Mouse (Mus musculus): ENCODE results near the gene Wbp11. TPM values are rescaled to one million over a fixed set of nuclear protein-coding genes. Genes with fewer than 3 reads are reported as not detected.

Wbp11 gene
- polyA plus RNA-seq, 1 experiment from 2014 or later = 82.5 TPM

GRCm38 (mm10) chr6:136831712-136832111 is 3.7 kb upstream of the Wbp11 start:
- Histone ChIP-seq H3K9ac (no peak overlapping the region), H3K36me3 (no peaks in the 10 kb centered on the region), H3K4me2 (no peak overlapping the region), H3K27ac (no peak overlapping the region), H3K9me3 (no peaks in the 10 kb centered on the region), H3K27me3 (peaks cover 23% of the 10 kb centered on the region), H3K4me3 (no peak overlapping the region), H3K4me1 (replicated peaks) (peaks cover 10% of the 10 kb centered on the region)
- no peak for ATAC-seq (ENCODE audit: low FRiP score)
- WGBS = 82% methylated on average over 5 of the region's 5 CpGs

- 36% methylated on average over 4 of the region's 4 CpGs for WGBS
- Histone ChIP-seq H3K27ac (peak overlapping the region; percentile 92), H3K36me3 (peaks cover 15% of the 10 kb centered on the region), H3K9me3 (no peaks in the 10 kb centered on the region), H3K4me1 (replicated peaks) (peaks cover 15% of the 10 kb centered on the region), H3K4me3 (peak overlapping the region; percentile 50), H3K4me2 (peak overlapping the region; percentile 62), H3K9ac (peak overlapping the region; percentile 66), H3K27me3 (peaks cover 22% of the 10 kb centered on the region)
- no peak for ATAC-seq (ENCODE audit: low FRiP score)
These were observed 648 bp upstream of the Wbp11 start for GRCm38 (mm10) chr6:136828681-136829080.

GRCm38 (mm10) chr6:136827516-136827880 is 535 bp downstream of the Wbp11 start, which contains the start of gene BC049715:
TSS of gene BC049715 (plus strand) at chr6:136827626.
- no peaks in the 10 kb centered on the region for H3K9me3 ChIP-seq
- WGBS = under 1% methylated on average over 34 of the region's 34 CpGs
- peaks cover 15% of the 10 kb centered on the region for H3K4me1 ChIP-seq (replicated peaks)
- peak within 1 kb of the TSS; percentile 98 for H3K4me3 ChIP-seq
- H3K36me3 ChIP-seq = peaks cover 22% of the 10 kb centered on the region
- peak within 1 kb of the TSS; percentile 92 for H3K27ac ChIP-seq
- peaks cover 22% of the 10 kb centered on the region for H3K27me3 ChIP-seq
- H3K9ac ChIP-seq = peak within 1 kb of the TSS; percentile 98
- H3K4me2 ChIP-seq = peak within 1 kb of the TSS; percentile 68
- no peak for ATAC-seq (ENCODE audit: low FRiP score)

- Histone ChIP-seq H3K4me3 (peak overlapping the region; percentile 98), H3K27me3 (peaks cover 22% of the 10 kb centered on the region), H3K9me3 (no peaks in the 10 kb centered on the region), H3K4me1 (replicated peaks) (peaks cover 15% of the 10 kb centered on the region), H3K27ac (no peak overlapping the region), H3K9ac (peak overlapping the region; percentile 98), H3K36me3 (peaks cover 26% of the 10 kb centered on the region), H3K4me2 (peak overlapping the region; percentile 68)
- WGBS = 22% methylated on average over 7 of the region's 7 CpGs
- ATAC-seq (ENCODE audit: low FRiP score) = no peak
These were observed 917 bp downstream of the Wbp11 start for GRCm38 (mm10) chr6:136827116-136827515.

- Histone ChIP-seq H3K4me3 (no peak overlapping the region), H3K9me3 (no peaks in the 10 kb centered on the region), H3K27ac (no peak overlapping the region), H3K27me3 (0 out of 2 replicates have a peak, but pooled peaks cover under 1% of the 10 kb centered on the region), H3K4me1 (replicated peaks) (peaks cover 15% of the 10 kb centered on the region), H3K4me2 (no peak overlapping the region), H3K36me3 (peaks cover 47% of the 10 kb centered on the region), H3K9ac (no peak overlapping the region)
- ATAC-seq (ENCODE audit: low FRiP score) = no peak
- WGBS = 95% methylated on average over 8 of the region's 8 CpGs
These were observed 3.0 kb downstream of the Wbp11 start for GRCm38 (mm10) chr6:136824987-136825386.

GRCm38 (mm10) chr6:136821086-136821485 is 6.9 kb downstream of the Wbp11 start:
- H3K9ac ChIP-seq = no peak overlapping the region
- 95% methylated on average over 17 of the region's 18 CpGs for WGBS
- no peaks in the 10 kb centered on the region for H3K27me3 ChIP-seq
- ATAC-seq (ENCODE audit: low FRiP score) = no peak
- no peaks in the 10 kb centered on the region for H3K4me1 ChIP-seq (replicated peaks)
- no peak overlapping the region for H3K4me3 ChIP-seq
- no peaks in the 10 kb centered on the region for H3K9me3 ChIP-seq
- peaks cover 84% of the 10 kb centered on the region for H3K36me3 ChIP-seq
- no peak overlapping the region for H3K27ac ChIP-seq
- H3K4me2 ChIP-seq = no peak overlapping the region

GRCm38 (mm10) chr6:136820381-136820780 is 7.7 kb downstream of the Wbp11 start:
- Histone ChIP-seq H3K4me1 (replicated peaks) (no peaks in the 10 kb centered on the region), H3K4me3 (no peak overlapping the region), H3K4me2 (no peak overlapping the region), H3K9ac (no peak overlapping the region), H3K27me3 (no peaks in the 10 kb centered on the region), H3K27ac (no peak overlapping the region), H3K9me3 (no peaks in the 10 kb centered on the region), H3K36me3 (peaks cover 90% of the 10 kb centered on the region)
- 96% methylated on average over 21 of the region's 21 CpGs for WGBS
- ATAC-seq (ENCODE audit: low FRiP score) = no peak

- ATAC-seq (ENCODE audit: low FRiP score) = no peak
- no peaks in the 10 kb centered on the region for H3K27me3 ChIP-seq
- no peak overlapping the region for H3K4me3 ChIP-seq
- H3K9me3 ChIP-seq = no peaks in the 10 kb centered on the region
- H3K36me3 ChIP-seq = peaks cover 95% of the 10 kb centered on the region
- 91% methylated on average over 3 of the region's 3 CpGs for WGBS
- H3K4me2 ChIP-seq = no peak overlapping the region
- no peak overlapping the region for H3K27ac ChIP-seq
- no peak overlapping the region for H3K9ac ChIP-seq
- H3K4me1 ChIP-seq (replicated peaks) = no peaks in the 10 kb centered on the region
These were observed 10.5 kb downstream of the Wbp11 start for GRCm38 (mm10) chr6:136817549-136817948.

- Histone ChIP-seq H3K27ac (no peak overlapping the region), H3K9ac (no peak overlapping the region), H3K27me3 (no peaks in the 10 kb centered on the region), H3K4me2 (no peak overlapping the region), H3K4me3 (no peak overlapping the region), H3K9me3 (no peaks in the 10 kb centered on the region), H3K36me3 (peaks cover 95% of the 10 kb centered on the region), H3K4me1 (replicated peaks) (no peaks in the 10 kb centered on the region)
- no peak for ATAC-seq (ENCODE audit: low FRiP score)
- WGBS = 94% methylated on average over 21 of the region's 21 CpGs
These were observed 11.2 kb downstream of the Wbp11 start for GRCm38 (mm10) chr6:136816826-136817225.

GRCm38 (mm10) chr6:136815381-136815780 is 12.7 kb downstream of the Wbp11 start:
- Histone ChIP-seq H3K27me3 (no peaks in the 10 kb centered on the region), H3K4me1 (replicated peaks) (no peaks in the 10 kb centered on the region), H3K9me3 (no peaks in the 10 kb centered on the region), H3K27ac (no peak overlapping the region), H3K4me3 (no peak overlapping the region), H3K36me3 (peaks cover 82% of the 10 kb centered on the region), H3K4me2 (no peak overlapping the region), H3K9ac (no peak overlapping the region)
- no peak for ATAC-seq (ENCODE audit: low FRiP score)
- 96% methylated on average over 7 of the region's 7 CpGs for WGBS

- Histone ChIP-seq H3K4me1 (replicated peaks) (peaks cover 18% of the 10 kb centered on the region), H3K9me3 (no peaks in the 10 kb centered on the region), H3K9ac (no peak overlapping the region), H3K4me3 (no peak overlapping the region), H3K36me3 (peaks cover 60% of the 10 kb centered on the region), H3K4me2 (no peak overlapping the region), H3K27me3 (no peaks in the 10 kb centered on the region), H3K27ac (no peak overlapping the region)
- WGBS = 49% methylated on average over 4 of the region's 4 CpGs
- ATAC-seq (ENCODE audit: low FRiP score) = no peak
These were observed 14.9 kb downstream of the Wbp11 start for GRCm38 (mm10) chr6:136813117-136813516.

- Histone ChIP-seq H3K4me1 (replicated peaks) (peaks cover 24% of the 10 kb centered on the region), H3K9me3 (no peaks in the 10 kb centered on the region), H3K36me3 (peaks cover 42% of the 10 kb centered on the region), H3K9ac (no peak overlapping the region), H3K4me3 (no peak overlapping the region), H3K27me3 (no peaks in the 10 kb centered on the region), H3K27ac (no peak overlapping the region), H3K4me2 (no peak overlapping the region)
- WGBS = 88% methylated on average over 10 of the region's 10 CpGs
- no peak for ATAC-seq (ENCODE audit: low FRiP score)
These were observed 16.8 kb downstream of the Wbp11 start for GRCm38 (mm10) chr6:136811196-136811595.

- peaks cover 29% of the 10 kb centered on the region for H3K4me1 ChIP-seq (replicated peaks)
- ATAC-seq (ENCODE audit: low FRiP score) = no peak
- H3K4me2 ChIP-seq = peak overlapping the region; percentile 99
- H3K27me3 ChIP-seq = no peaks in the 10 kb centered on the region
- H3K36me3 ChIP-seq = peaks cover 28% of the 10 kb centered on the region
- no peaks in the 10 kb centered on the region for H3K9me3 ChIP-seq
- H3K4me3 ChIP-seq = peak overlapping the region; percentile 78; the same call in 1 of the 2 replicates
- no peak overlapping the region for H3K9ac ChIP-seq
- no peak overlapping the region for H3K27ac ChIP-seq
- WGBS = 80% methylated on average over 13 of the region's 13 CpGs
These were observed 18.4 kb downstream of the Wbp11 start for GRCm38 (mm10) chr6:136809673-136810072.

Measured in hindbrain, embryonic 13.5 days (tissue).